Mouse (Mus musculus): ENCODE measurements around the gene Erich3. TPM values are rescaled to one million over a fixed set of nuclear protein-coding genes. Genes with fewer than 3 reads are reported as not detected.

Gene Erich3
- polyA plus RNA-seq, 1 experiment from 2014 or later: not detected

GRCm38 (mm10) chr3:154683667-154684066, 20.0 kb downstream of the Erich3 start:
- ATAC-seq: no peak
- no peaks in the 10 kb centered on the region for H3K27me3 ChIP-seq (replicated peaks)
- no peaks in the 10 kb centered on the region for H3K9me3 ChIP-seq (replicated peaks)
- no peak overlapping the region for H3K27ac ChIP-seq
- H3K4me1 ChIP-seq: no peaks in the 10 kb centered on the region
- H3K4me2 ChIP-seq: no peak overlapping the region
- no peak overlapping the region for H3K9ac ChIP-seq
- 71% methylated on average over 2 of the region's 2 CpGs for WGBS (ENCODE audit: insufficient replicate concordance)
- no peaks in the 10 kb centered on the region for H3K36me3 ChIP-seq
- no peak overlapping the region for H3K4me3 ChIP-seq

GRCm38 (mm10) chr3:154690260-154690659, 26.6 kb downstream of the Erich3 start:
- Histone ChIP-seq H3K27ac (no peak overlapping the region), H3K9ac (no peak overlapping the region), H3K4me1 (no peaks in the 10 kb centered on the region), H3K4me2 (no peak overlapping the region), H3K27me3 (replicated peaks) (no peaks in the 10 kb centered on the region), H3K4me3 (no peak overlapping the region), H3K36me3 (no peaks in the 10 kb centered on the region), H3K9me3 (replicated peaks) (no peaks in the 10 kb centered on the region)
- ATAC-seq: no peak

GRCm38 (mm10) chr3:154691897-154692571, 28.4 kb downstream of the Erich3 start:
- Histone ChIP-seq H3K4me3 (no peak overlapping the region), H3K9me3 (replicated peaks) (no peaks in the 10 kb centered on the region), H3K27me3 (replicated peaks) (no peaks in the 10 kb centered on the region), H3K4me2 (no peak overlapping the region), H3K9ac (no peak overlapping the region), H3K4me1 (no peaks in the 10 kb centered on the region), H3K36me3 (no peaks in the 10 kb centered on the region), H3K27ac (no peak overlapping the region)
- WGBS (ENCODE audit: insufficient replicate concordance): 55% methylated on average over 14 of the region's 14 CpGs
- peak; percentile 42; the same call in 1 of the 2 replicates for ATAC-seq

- Histone ChIP-seq H3K27me3 (replicated peaks) (no peaks in the 10 kb centered on the region), H3K4me2 (no peak overlapping the region), H3K9ac (no peak overlapping the region), H3K4me3 (no peak overlapping the region), H3K36me3 (no peaks in the 10 kb centered on the region), H3K27ac (no peak overlapping the region), H3K4me1 (no peaks in the 10 kb centered on the region), H3K9me3 (replicated peaks) (no peaks in the 10 kb centered on the region)
- ATAC-seq: no peak
- WGBS (ENCODE audit: insufficient replicate concordance): 65% methylated on average over 3 of the region's 3 CpGs
Measured at GRCm38 (mm10) chr3:154692572-154692922, 28.9 kb downstream of the Erich3 start.

GRCm38 (mm10) chr3:154693902-154694301, 30.2 kb downstream of the Erich3 start:
- H3K9ac ChIP-seq: no peak overlapping the region
- H3K9me3 ChIP-seq (replicated peaks): no peaks in the 10 kb centered on the region
- H3K4me1 ChIP-seq: no peaks in the 10 kb centered on the region
- no peaks in the 10 kb centered on the region for H3K36me3 ChIP-seq
- H3K27me3 ChIP-seq (replicated peaks): no peaks in the 10 kb centered on the region
- ATAC-seq: no peak
- no peak overlapping the region for H3K4me2 ChIP-seq
- no peak overlapping the region for H3K27ac ChIP-seq
- WGBS (ENCODE audit: insufficient replicate concordance): 84% methylated on average over 4 of the region's 4 CpGs
- H3K4me3 ChIP-seq: no peak overlapping the region

- ATAC-seq: no peak
- Histone ChIP-seq H3K36me3 (no peaks in the 10 kb centered on the region), H3K9ac (no peak overlapping the region), H3K27me3 (replicated peaks) (no peaks in the 10 kb centered on the region), H3K27ac (no peak overlapping the region), H3K9me3 (replicated peaks) (no peaks in the 10 kb centered on the region), H3K4me1 (no peaks in the 10 kb centered on the region), H3K4me2 (no peak overlapping the region), H3K4me3 (no peak overlapping the region)
- 82% methylated on average over 3 of the region's 3 CpGs for WGBS (ENCODE audit: insufficient replicate concordance)
Measured at GRCm38 (mm10) chr3:154696611-154697010, 33.0 kb downstream of the Erich3 start.

GRCm38 (mm10) chr3:154698907-154699306, 35.2 kb downstream of the Erich3 start:
- no peaks in the 10 kb centered on the region for H3K9me3 ChIP-seq (replicated peaks)
- WGBS (ENCODE audit: insufficient replicate concordance): 55% methylated on average over 5 of the region's 5 CpGs
- no peak overlapping the region for H3K4me3 ChIP-seq
- H3K27ac ChIP-seq: no peak overlapping the region
- no peak overlapping the region for H3K9ac ChIP-seq
- ATAC-seq: no peak
- H3K36me3 ChIP-seq: no peaks in the 10 kb centered on the region
- no peak overlapping the region for H3K4me2 ChIP-seq
- H3K27me3 ChIP-seq (replicated peaks): no peaks in the 10 kb centered on the region
- H3K4me1 ChIP-seq: no peaks in the 10 kb centered on the region

GRCm38 (mm10) chr3:154700296-154700695, 36.6 kb downstream of the Erich3 start:
- WGBS (ENCODE audit: insufficient replicate concordance): 50% methylated on average over 3 of the region's 3 CpGs
- no peaks in the 10 kb centered on the region for H3K27me3 ChIP-seq (replicated peaks)
- ATAC-seq: no peak
- H3K27ac ChIP-seq: no peak overlapping the region
- no peak overlapping the region for H3K4me3 ChIP-seq
- H3K4me2 ChIP-seq: no peak overlapping the region
- H3K9ac ChIP-seq: no peak overlapping the region
- no peaks in the 10 kb centered on the region for H3K36me3 ChIP-seq
- no peaks in the 10 kb centered on the region for H3K9me3 ChIP-seq (replicated peaks)
- H3K4me1 ChIP-seq: no peaks in the 10 kb centered on the region

- no peaks in the 10 kb centered on the region for H3K9me3 ChIP-seq (replicated peaks)
- no peak for ATAC-seq
- no peak overlapping the region for H3K4me2 ChIP-seq
- H3K27ac ChIP-seq: no peak overlapping the region
- 37% methylated on average over 2 of the region's 2 CpGs for WGBS (ENCODE audit: insufficient replicate concordance)
- no peaks in the 10 kb centered on the region for H3K4me1 ChIP-seq
- no peaks in the 10 kb centered on the region for H3K36me3 ChIP-seq
- no peaks in the 10 kb centered on the region for H3K27me3 ChIP-seq (replicated peaks)
- H3K9ac ChIP-seq: no peak overlapping the region
- no peak overlapping the region for H3K4me3 ChIP-seq
Measured at GRCm38 (mm10) chr3:154700735-154701134, 37.1 kb downstream of the Erich3 start.

- 69% methylated on average over 6 of the region's 6 CpGs for WGBS (ENCODE audit: insufficient replicate concordance)
- ATAC-seq: no peak
- H3K36me3 ChIP-seq: no peaks in the 10 kb centered on the region
- no peaks in the 10 kb centered on the region for H3K9me3 ChIP-seq (replicated peaks)
- H3K9ac ChIP-seq: no peak overlapping the region
- no peaks in the 10 kb centered on the region for H3K27me3 ChIP-seq (replicated peaks)
- H3K4me2 ChIP-seq: no peak overlapping the region
- H3K4me3 ChIP-seq: no peak overlapping the region
- H3K27ac ChIP-seq: no peak overlapping the region
- H3K4me1 ChIP-seq: no peaks in the 10 kb centered on the region
Measured at GRCm38 (mm10) chr3:154704755-154705154, 41.1 kb downstream of the Erich3 start.

GRCm38 (mm10) chr3:154708150-154708549, 44.5 kb downstream of the Erich3 start:
- Histone ChIP-seq H3K9ac (no peak overlapping the region), H3K36me3 (no peaks in the 10 kb centered on the region), H3K4me2 (no peak overlapping the region), H3K27me3 (replicated peaks) (no peaks in the 10 kb centered on the region), H3K4me1 (no peaks in the 10 kb centered on the region), H3K27ac (no peak overlapping the region), H3K4me3 (no peak overlapping the region), H3K9me3 (replicated peaks) (no peaks in the 10 kb centered on the region)
- WGBS (ENCODE audit: insufficient replicate concordance): 75% methylated on average over 3 of the region's 3 CpGs
- ATAC-seq: no peak

GRCm38 (mm10) chr3:154723198-154723597, 59.5 kb downstream of the Erich3 start:
- H3K4me3 ChIP-seq: no peak overlapping the region
- no peaks in the 10 kb centered on the region for H3K27me3 ChIP-seq (replicated peaks)
- 63% methylated on average over 7 of the region's 7 CpGs for WGBS (ENCODE audit: insufficient replicate concordance)
- H3K27ac ChIP-seq: no peak overlapping the region
- H3K9me3 ChIP-seq (replicated peaks): no peaks in the 10 kb centered on the region
- no peak for ATAC-seq
- H3K9ac ChIP-seq: no peak overlapping the region
- H3K4me2 ChIP-seq: no peak overlapping the region
- H3K4me1 ChIP-seq: no peaks in the 10 kb centered on the region
- H3K36me3 ChIP-seq: no peaks in the 10 kb centered on the region

GRCm38 (mm10) chr3:154731431-154731830, 67.8 kb downstream of the Erich3 start:
- no peaks in the 10 kb centered on the region for H3K27me3 ChIP-seq (replicated peaks)
- no peak overlapping the region for H3K4me3 ChIP-seq
- H3K27ac ChIP-seq: no peak overlapping the region
- H3K4me2 ChIP-seq: no peak overlapping the region
- 79% methylated on average over 10 of the region's 10 CpGs for WGBS (ENCODE audit: insufficient replicate concordance)
- no peak for ATAC-seq
- no peaks in the 10 kb centered on the region for H3K4me1 ChIP-seq
- H3K9me3 ChIP-seq (replicated peaks): no peaks in the 10 kb centered on the region
- no peak overlapping the region for H3K9ac ChIP-seq
- H3K36me3 ChIP-seq: no peaks in the 10 kb centered on the region
